Mouse (Mus musculus) lung, adult 18-20 months (tissue): ENCODE results near the gene Prr7.

Experiments used
- DNase-seq, 2 experiments: peaks; one replicate each; pipeline ENCODE4 v3.0.0; 2022; ENCODE audit warnings: mixed read lengths in 2 of 2

The Prr7 gene

GRCm38 (mm10) chr13:55478036-55478435 lies 14.0 kb downstream of the Prr7 start:
- no peak for DNase-seq

GRCm38 (mm10) chr13:55479008-55479407 lies 14.9 kb downstream of the Prr7 start:
- no peak for DNase-seq

GRCm38 (mm10) chr13:55479929-55480328 lies 15.9 kb downstream of the Prr7 start:
- DNase-seq: no peak

- DNase-seq: peak in 1 of 2 experiments; percentile 25
Measured at GRCm38 (mm10) chr13:55482542-55482941, 18.5 kb downstream of the Prr7 start.

GRCm38 (mm10) chr13:55483071-55483470 lies 19.0 kb downstream of the Prr7 start:
- no peak for DNase-seq

GRCm38 (mm10) chr13:55483593-55483992 lies 19.5 kb downstream of the Prr7 start:
- DNase-seq: no peak

- no peak for DNase-seq
Measured at GRCm38 (mm10) chr13:55484520-55485088, 20.5 kb downstream of the Prr7 start.

GRCm38 (mm10) chr13:55486029-55486794 lies 22.1 kb downstream of the Prr7 start:
- no peak for DNase-seq

GRCm38 (mm10) chr13:55486916-55487577 lies 23.0 kb downstream of the Prr7 start:
- DNase-seq: no peak

GRCm38 (mm10) chr13:55487578-55488498 lies 23.8 kb downstream of the Prr7 start, which contains the start of gene Dbn1:
Gene Dbn1 (minus strand): TSS chr13:55488111.
- DNase-seq: no peak

- no peak for DNase-seq
Measured at GRCm38 (mm10) chr13:55494257-55494656, 30.2 kb downstream of the Prr7 start.

- DNase-seq: peak; percentile 56 to 66
Measured at GRCm38 (mm10) chr13:55494883-55495621, 31.0 kb downstream of the Prr7 start.

GRCm38 (mm10) chr13:55495702-55496101 lies 31.6 kb downstream of the Prr7 start:
- no peak for DNase-seq

GRCm38 (mm10) chr13:55496661-55497060 lies 32.6 kb downstream of the Prr7 start:
- DNase-seq: no peak

- no peak for DNase-seq
Measured at GRCm38 (mm10) chr13:55498906-55499305, 34.8 kb downstream of the Prr7 start.

- peak; percentile 74 to 82 for DNase-seq
Measured at GRCm38 (mm10) chr13:55500575-55500974, 36.5 kb downstream of the Prr7 start.

- DNase-seq: no peak
Measured at GRCm38 (mm10) chr13:55502405-55502804, 38.3 kb downstream of the Prr7 start.

- DNase-seq: no peak
Measured at GRCm38 (mm10) chr13:55504390-55504789, 40.3 kb downstream of the Prr7 start.

GRCm38 (mm10) chr13:55505810-55506209 lies 41.7 kb downstream of the Prr7 start:
- DNase-seq: no peak

GRCm38 (mm10) chr13:55506697-55507096 lies 42.6 kb downstream of the Prr7 start:
- DNase-seq: no peak

GRCm38 (mm10) chr13:55507877-55508276 lies 43.8 kb downstream of the Prr7 start:
- DNase-seq: no peak

GRCm38 (mm10) chr13:55508531-55508930 lies 44.5 kb downstream of the Prr7 start:
- DNase-seq: no peak
